Mouse (Mus musculus): ENCODE measurements at regions not wholly inside any gene's neighbourhood (a gene's known extent, or its start where the extent isn't known, plus 50 kb on each side); places are given as distances from the start of the nearest gene placed in this dataset.
A peak's percentile ranks its signal among the peaks of the same experiment; 100 is the strongest.

DNA sequence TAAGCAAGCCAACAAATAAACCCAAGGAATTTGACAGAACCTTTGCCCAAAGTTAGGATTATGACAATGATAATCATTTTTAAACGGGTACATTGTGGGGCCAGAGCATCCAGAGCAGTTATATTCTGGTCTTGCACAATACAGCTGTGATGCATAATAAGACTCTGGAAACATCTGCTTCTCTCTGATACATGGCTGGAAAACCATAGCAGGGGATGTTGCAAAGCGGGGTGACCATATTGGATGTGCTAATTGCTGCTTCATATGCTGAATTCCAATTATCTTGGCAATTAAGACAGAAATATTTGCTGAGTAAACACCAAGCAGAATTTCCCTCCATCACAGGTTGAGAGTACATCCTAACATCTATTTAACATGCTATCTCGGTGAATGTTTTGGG lies 70.5 kb upstream of the Csl start:
- WGBS, result 70% methylated on average over 3 of the region's 3 CpGs

DNA sequence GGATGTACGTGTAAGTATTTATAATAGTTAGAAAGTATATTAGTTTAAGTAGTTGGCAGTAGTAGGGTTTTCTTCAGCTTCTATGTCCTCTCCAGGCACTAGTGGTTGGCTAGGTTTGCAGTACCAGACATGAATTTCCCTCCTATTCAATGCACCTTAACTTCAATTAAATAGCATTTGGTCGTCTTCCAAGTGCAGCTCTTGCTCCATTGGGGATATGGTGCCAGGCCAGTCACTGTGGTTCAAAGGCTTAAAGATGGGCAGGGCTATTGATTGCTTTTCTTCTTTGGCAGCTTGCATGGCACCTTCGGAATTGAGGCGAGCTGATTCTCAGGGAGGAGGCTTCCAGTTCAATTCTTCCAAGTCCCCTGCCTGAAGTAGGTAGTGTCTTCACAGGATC lies 68.0 kb upstream of the Csl start:
- no peaks in the 10 kb centered on the region for H3K4me1 ChIP-seq (ENCODE audit: control insufficient read depth, insufficient read depth, low read length)
- no peak overlapping the region for H3K4me2 ChIP-seq (ENCODE audit: low read depth, low read length)
- H3K27me3 ChIP-seq (ENCODE audit: control insufficient read depth, insufficient read depth, low read length), result no peaks in the 10 kb centered on the region
- no peak overlapping the region for H3K27ac ChIP-seq (ENCODE audit: low read depth, low read length)
- no peaks in the 10 kb centered on the region for H3K9me3 ChIP-seq (ENCODE audit: control insufficient read depth, low read length)
- ATAC-seq (ENCODE audit: low read depth), result no peak
- no peaks in the 10 kb centered on the region for H3K36me3 ChIP-seq (ENCODE audit: control insufficient read depth, insufficient read depth, low read length)
- 87% methylated on average over 4 of the region's 4 CpGs for WGBS
- H3K9ac ChIP-seq (replicated peaks; ENCODE audit: low read depth, low read length), result no peak overlapping the region
- H3K4me3 ChIP-seq (ENCODE audit: low read depth, low read length), result no peak overlapping the region

More for the DNA sequence above, 70.5 kb upstream of the Csl start:
- H3K4me1 ChIP-seq (ENCODE audit: control insufficient read depth, insufficient read depth, low read length), result no peaks in the 10 kb centered on the region
- peak; percentile 64; the same call in 1 of the 2 replicates for ATAC-seq (ENCODE audit: low read depth)
- H3K36me3 ChIP-seq (ENCODE audit: control insufficient read depth, insufficient read depth, low read length), result no peaks in the 10 kb centered on the region
- no peak overlapping the region for H3K4me2 ChIP-seq (ENCODE audit: low read depth, low read length)
- no peak overlapping the region for H3K4me3 ChIP-seq (ENCODE audit: low read depth, low read length)
- no peak overlapping the region for H3K9ac ChIP-seq (replicated peaks; ENCODE audit: low read depth, low read length)
- H3K27me3 ChIP-seq (ENCODE audit: control insufficient read depth, insufficient read depth, low read length), result no peaks in the 10 kb centered on the region
- no peaks in the 10 kb centered on the region for H3K9me3 ChIP-seq (ENCODE audit: control insufficient read depth, low read length)
- no peak overlapping the region for H3K27ac ChIP-seq (ENCODE audit: low read depth, low read length)

DNA sequence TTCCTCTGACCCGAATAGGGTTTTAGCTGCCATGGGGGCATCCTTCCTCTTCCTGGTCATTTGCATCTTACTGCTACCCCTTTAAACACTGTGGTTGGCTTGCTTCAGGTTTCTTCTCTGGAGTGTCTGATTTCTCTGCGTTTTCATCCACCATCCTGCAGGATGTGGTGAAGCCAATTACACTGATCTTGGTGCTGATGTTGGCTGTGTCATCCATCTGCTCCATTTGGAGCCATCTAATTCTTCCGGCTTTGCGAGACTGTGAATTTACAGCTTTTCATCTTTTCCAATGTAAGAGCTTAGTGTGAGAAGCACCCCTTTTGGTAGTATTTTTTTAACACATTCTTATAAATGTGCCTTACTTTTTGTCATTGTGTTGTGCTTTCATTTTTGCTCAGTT lies 66.4 kb upstream of the Csl start:
- no peak overlapping the region for H3K4me3 ChIP-seq (ENCODE audit: low read depth, low read length)
- H3K27ac ChIP-seq (ENCODE audit: low read depth, low read length), result no peak overlapping the region
- no peaks in the 10 kb centered on the region for H3K27me3 ChIP-seq (ENCODE audit: control insufficient read depth, insufficient read depth, low read length)
- no peaks in the 10 kb centered on the region for H3K4me1 ChIP-seq (ENCODE audit: control insufficient read depth, insufficient read depth, low read length)
- 83% methylated on average over 4 of the region's 4 CpGs for WGBS
- ATAC-seq (ENCODE audit: low read depth), result no peak
- H3K36me3 ChIP-seq (ENCODE audit: control insufficient read depth, insufficient read depth, low read length), result no peaks in the 10 kb centered on the region
- no peak overlapping the region for H3K4me2 ChIP-seq (ENCODE audit: low read depth, low read length)
- H3K9ac ChIP-seq (replicated peaks; ENCODE audit: low read depth, low read length), result no peak overlapping the region
- no peaks in the 10 kb centered on the region for H3K9me3 ChIP-seq (ENCODE audit: control insufficient read depth, low read length)

DNA sequence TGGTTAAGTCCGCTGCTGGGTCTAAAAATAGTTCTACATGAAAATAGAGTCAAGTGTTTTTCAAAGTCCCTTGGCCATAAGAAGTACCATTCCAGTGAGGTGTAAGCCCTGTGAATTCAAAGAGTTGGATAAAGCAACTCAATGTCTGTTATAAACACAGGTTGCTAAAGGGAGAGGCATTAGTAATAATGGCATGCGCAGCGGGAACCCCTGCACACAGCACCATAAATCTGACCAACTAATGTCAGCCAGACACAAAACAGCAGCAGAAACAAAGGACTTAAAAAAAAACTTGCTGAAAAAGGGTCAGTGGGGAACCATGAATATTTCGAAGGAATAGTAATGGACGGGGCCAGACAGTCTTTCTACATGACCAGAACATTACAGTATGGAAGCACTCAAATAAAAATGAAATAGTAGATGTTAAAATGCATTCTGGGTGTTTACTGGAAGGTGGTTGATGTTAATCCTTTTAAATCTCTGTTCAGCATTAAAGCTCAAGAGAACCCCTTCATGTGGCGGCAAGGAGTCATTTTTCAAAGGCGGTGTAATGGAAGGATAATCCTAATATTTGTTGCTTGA lies 52.7 kb upstream of the Csl start:
- Histone ChIP-seq H3K4me2 (ENCODE audit: low read depth, low read length) (no peak overlapping the region), H3K36me3 (ENCODE audit: control insufficient read depth, insufficient read depth, low read length) (no peaks in the 10 kb centered on the region), H3K27me3 (ENCODE audit: control insufficient read depth, insufficient read depth, low read length) (no peaks in the 10 kb centered on the region), H3K27ac (ENCODE audit: low read depth, low read length) (no peak overlapping the region), H3K4me1 (ENCODE audit: control insufficient read depth, insufficient read depth, low read length) (0 out of 2 replicates have a peak, but pooled peaks cover 2% of the 10 kb centered on the region), H3K4me3 (ENCODE audit: low read depth, low read length) (no peak overlapping the region), H3K9ac (replicated peaks; ENCODE audit: low read depth, low read length) (no peak overlapping the region), H3K9me3 (ENCODE audit: control insufficient read depth, low read length) (no peaks in the 10 kb centered on the region)
- 29% methylated on average over 7 of the region's 7 CpGs for WGBS
- ATAC-seq (ENCODE audit: low read depth), result peak; percentile 84

DNA sequence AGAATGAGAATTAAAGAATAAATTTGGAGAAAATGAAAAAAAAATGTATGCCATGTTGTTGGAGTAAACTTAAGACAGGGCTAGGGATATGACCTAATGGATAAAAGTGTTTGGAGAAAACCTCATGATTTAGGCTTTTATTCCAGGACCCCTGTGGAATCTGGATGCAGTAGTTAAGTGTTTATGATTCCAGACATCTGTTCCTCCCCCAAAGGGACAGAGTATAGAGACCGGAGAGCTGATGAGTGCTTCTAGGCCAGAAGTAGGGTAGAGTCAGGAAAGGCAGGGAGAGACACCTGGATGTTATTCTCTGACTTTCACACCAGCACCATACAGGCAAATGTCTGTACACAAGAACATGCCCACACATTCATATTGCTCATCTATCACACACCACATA lies 52.0 kb upstream of the Csl start:
- no peak overlapping the region for H3K9ac ChIP-seq (replicated peaks; ENCODE audit: low read depth, low read length)
- ATAC-seq (ENCODE audit: low read depth), result no peak
- no peaks in the 10 kb centered on the region for H3K27me3 ChIP-seq (ENCODE audit: control insufficient read depth, insufficient read depth, low read length)
- 0 out of 2 replicates have a peak, but pooled peaks cover 2% of the 10 kb centered on the region for H3K4me1 ChIP-seq (ENCODE audit: control insufficient read depth, insufficient read depth, low read length)
- WGBS, result 39% methylated on average over 1 of the region's 1 CpGs
- no peaks in the 10 kb centered on the region for H3K36me3 ChIP-seq (ENCODE audit: control insufficient read depth, insufficient read depth, low read length)
- H3K4me3 ChIP-seq (ENCODE audit: low read depth, low read length), result no peak overlapping the region
- no peaks in the 10 kb centered on the region for H3K9me3 ChIP-seq (ENCODE audit: control insufficient read depth, low read length)
- no peak overlapping the region for H3K27ac ChIP-seq (ENCODE audit: low read depth, low read length)
- H3K4me2 ChIP-seq (ENCODE audit: low read depth, low read length), result no peak overlapping the region

All from neural tube, embryonic 14.5 days (tissue).